In the genomic region with DNA sequence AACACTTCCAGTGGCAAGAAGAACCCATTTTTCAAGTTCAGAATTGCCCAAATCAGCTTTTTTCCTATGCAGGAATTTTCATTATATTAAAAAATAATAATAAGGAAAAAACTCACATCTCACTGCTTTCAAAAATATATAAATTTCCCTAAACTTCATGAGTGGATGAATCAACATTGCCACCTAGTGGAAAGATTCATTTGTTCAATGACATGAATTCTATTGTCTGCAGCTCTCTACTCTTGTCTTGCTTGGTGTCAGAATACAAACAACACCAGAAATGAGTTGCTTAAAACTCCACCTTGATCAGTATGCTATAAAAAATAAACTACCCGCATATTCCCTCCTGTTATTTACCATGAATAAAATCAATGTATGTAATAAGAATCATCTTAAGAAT, we compare ENCODE assay signal across 10 mouse cellular contexts.
DNase-seq lines count a peak whose midpoint lies in the region; ATAC-seq and TF ChIP-seq lines count a peak whose summit lies in the region.
"Had no signal": no experiment of that assay in that cellular context is flagged by ENCODE, and none has a peak within 500 bp of the region (broad histone marks: within the 10 kb centered on the region; RNA-seq: fewer than 3 reads in every experiment).

No protein-coding gene starts in this region.

- POLR2A ChIA-PET in Patski (lab: Charles Lee): no interaction called here

- in situ Hi-C loops in Patski (cut with MboI; ENCODE audit: low pct_unique_long_range_greater_than_20kb): no loop called here

- peak; percentile 1 for DNase-seq in kidney, adult 9 months
- no peak for DNase-seq in kidney, adult 11 months
- peak; percentile 35 for DNase-seq in A20 (ENCODE audit: low read depth, low spot score)
- no peak for DNase-seq in Patski (ENCODE audit: low read depth, low spot score)
- DNase-seq in hindlimb bud, embryonic 11.5 days (ENCODE audit: extremely low spot score, low read depth, low spot score): peak; percentile 5
- DNase-seq in urinary bladder, postnatal 4 days (ENCODE audit: low spot score in 2 of 2): no peak
- DNase-seq in gastrocnemius, postnatal 36 days: no peak
- DNase-seq: cerebellum, adult 2 months; thymus, postnatal 14 days had no signal

- H3K27me3 ChIP-seq in Patski: peaks cover 4% of the 10 kb centered on the region

- peak; percentile 40 for TF ChIP-seq CTCF in Patski (IDR thresholded peaks at IDR 0.05)

- ATAC-seq in Patski: no peak
- ATAC-seq in frontal cortex, adult (ENCODE audit: low TSS enrichment): no peak

- intact Hi-C loops in gastrocnemius, postnatal 36 days (cut with DNase I): no loop called here

- CTCF ChIA-PET in Patski (lab: Charles Lee): no interaction called here

Comparison
In these comparisons a context has a peak if more than half of its experiments do, and no peak if none do; other contexts are left out.
1. DNase-seq: peak in kidney, adult 9 months (single experiment), A20 (single experiment) and hindlimb bud, embryonic 11.5 days (single experiment); none in kidney, adult 11 months (single experiment), Patski (single experiment), urinary bladder, postnatal 4 days (0 of 2) and gastrocnemius, postnatal 36 days (0 of 2).